Mouse (Mus musculus) olfactory bulb, adult 2 months (tissue): Measurements from ENCODE around the gene Arl13b. TPM values are rescaled to one million over a fixed set of nuclear protein-coding genes. Genes with fewer than 3 reads are reported as not detected.

ENCODE experiments used
- H3K27ac ChIP-seq: fragments of 200-500 bp; 2 replicates; pipeline ENCODE4 v1.5.1; 2012; ENCODE audit warnings: low read depth, low read length; ENCODE audit not compliant: insufficient read depth
- H3K4me1 ChIP-seq: fragments of 200-500 bp; 2 replicates; pipeline ENCODE4 v1.6.1; 2012; ENCODE audit warnings: low read length; ENCODE audit not compliant: control insufficient read depth, insufficient read depth
- H3K4me3 ChIP-seq: fragments of 200-500 bp; 2 replicates; pipeline ENCODE4 v1.5.1; 2012; ENCODE audit warnings: mild to moderate bottlenecking, low read depth, low read length, moderate library complexity; ENCODE audit not compliant: insufficient read depth
- CTCF ChIP-seq: fragments of 200-500 bp; IDR thresholded peaks from 2 replicates; pipeline ENCODE4 v1.5.1; 2012; ENCODE audit warnings: low read depth, mild to moderate bottlenecking, low read length, moderate library complexity; ENCODE audit not compliant: insufficient read depth
- POLR2A ChIP-seq: fragments of 200-500 bp; IDR thresholded peaks from 2 replicates; pipeline ENCODE4 v1.6.1; 2012; ENCODE audit warnings: mild to moderate bottlenecking, low read depth, low read length, moderate library complexity; ENCODE audit not compliant: insufficient read depth
- WGBS: fragments of 180-500 bp; shearing (Covaris S2); methylation state at CpG from one replicate; pipeline ENCODE4 v1.1.7; 2018; 5-methylcytosine and 5-hydroxymethylcytosine counted together
- polyA plus RNA-seq: library from polyadenylated mRNA; stranded (reverse); fragments of >200 nt; gene quantifications from 2 replicates; pipeline ENCODE4 v1.2.4, GENCODE M21; 2012; ENCODE audit warnings: low replicate concordance; ENCODE audit not compliant: missing spikeins, insufficient read depth, insufficient read length

The Arl13b gene
- polyA plus RNA-seq: not detected in 2 replicates

GRCm38 (mm10) chr16:62846498-62847312, at the start of gene Arl13b:
TSS of gene Arl13b (minus strand) at chr16:62847040.
- WGBS: under 1% methylated on average over 52 of the region's 52 CpGs
- Histone ChIP-seq H3K27ac (0 out of 2 replicates have a peak within 1 kb of the TSS, but pooled peaks have one; percentile 0), H3K4me1 (no peaks in the 10 kb centered on the region), H3K4me3 (peak within 1 kb of the TSS; percentile 77)
- TF ChIP-seq CTCF (no peak), POLR2A (peak; percentile 59; the same call in 1 of the 2 replicates)

- no peak for TF ChIP-seq POLR2A
- TF ChIP-seq CTCF: no peak
- Histone ChIP-seq H3K27ac (no peak overlapping the region), H3K4me3 (no peak overlapping the region), H3K4me1 (no peaks in the 10 kb centered on the region)
- 90% methylated on average over 3 of the region's 3 CpGs for WGBS
These were observed 49.0 kb upstream of the Arl13b start for GRCm38 (mm10) chr16:62895824-62896223.

- WGBS: 47% methylated on average over 6 of the region's 6 CpGs
- no peak overlapping the region for H3K27ac ChIP-seq
These were observed 27.2 kb upstream of the Arl13b start for GRCm38 (mm10) chr16:62874065-62874464.

GRCm38 (mm10) chr16:62873180-62873579, 26.3 kb upstream of the Arl13b start:
- no peaks in the 10 kb centered on the region for H3K4me1 ChIP-seq
- no peak overlapping the region for H3K4me3 ChIP-seq
- H3K27ac ChIP-seq: no peak overlapping the region
- WGBS: 46% methylated on average over 4 of the region's 4 CpGs
- TF ChIP-seq POLR2A (no peak), CTCF (no peak)

More at GRCm38 (mm10) chr16:62874065-62874464, 27.2 kb upstream of the Arl13b start:
- Histone ChIP-seq H3K4me3 (no peak overlapping the region), H3K4me1 (no peaks in the 10 kb centered on the region)
- TF ChIP-seq POLR2A: no peak
- TF ChIP-seq CTCF: no peak

GRCm38 (mm10) chr16:62872688-62873117, 25.9 kb upstream of the Arl13b start:
- TF ChIP-seq CTCF (no peak), POLR2A (no peak)
- 71% methylated on average over 5 of the region's 5 CpGs for WGBS
- Histone ChIP-seq H3K4me3 (no peak overlapping the region), H3K27ac (no peak overlapping the region), H3K4me1 (no peaks in the 10 kb centered on the region)

- WGBS: 54% methylated on average over 6 of the region's 6 CpGs
- TF ChIP-seq POLR2A: no peak
- TF ChIP-seq CTCF: no peak
- H3K4me3 ChIP-seq: no peak overlapping the region
These were observed 14.6 kb upstream of the Arl13b start for GRCm38 (mm10) chr16:62861455-62861854.

GRCm38 (mm10) chr16:62860140-62860539, 13.3 kb upstream of the Arl13b start:
- Histone ChIP-seq H3K27ac (no peak overlapping the region), H3K4me1 (no peaks in the 10 kb centered on the region), H3K4me3 (no peak overlapping the region)
- 100% methylated on average over 1 of the region's 1 CpGs for WGBS
- TF ChIP-seq POLR2A: no peak
- no peak for TF ChIP-seq CTCF

More at GRCm38 (mm10) chr16:62861455-62861854, 14.6 kb upstream of the Arl13b start:
- H3K4me1 ChIP-seq: no peaks in the 10 kb centered on the region
- no peak overlapping the region for H3K27ac ChIP-seq

GRCm38 (mm10) chr16:62858018-62858417, 11.2 kb upstream of the Arl13b start:
- TF ChIP-seq CTCF (no peak), POLR2A (no peak)
- H3K4me3 ChIP-seq: no peak overlapping the region
- WGBS: 96% methylated on average over 1 of the region's 1 CpGs
- no peaks in the 10 kb centered on the region for H3K4me1 ChIP-seq
- H3K27ac ChIP-seq: no peak overlapping the region

GRCm38 (mm10) chr16:62857498-62857897, 10.7 kb upstream of the Arl13b start:
- no peaks in the 10 kb centered on the region for H3K4me1 ChIP-seq
- H3K4me3 ChIP-seq: no peak overlapping the region
- WGBS: 98% methylated on average over 2 of the region's 2 CpGs
- no peak for TF ChIP-seq POLR2A
- no peak overlapping the region for H3K27ac ChIP-seq

GRCm38 (mm10) chr16:62856273-62856672, 9.4 kb upstream of the Arl13b start:
- Histone ChIP-seq H3K27ac (no peak overlapping the region), H3K4me3 (no peak overlapping the region), H3K4me1 (no peaks in the 10 kb centered on the region)
- WGBS: 95% methylated on average over 2 of the region's 2 CpGs
- no peak for TF ChIP-seq POLR2A
- TF ChIP-seq CTCF: no peak
